30 mouse cellular contexts compared by ENCODE assay signal in the genomic region with DNA sequence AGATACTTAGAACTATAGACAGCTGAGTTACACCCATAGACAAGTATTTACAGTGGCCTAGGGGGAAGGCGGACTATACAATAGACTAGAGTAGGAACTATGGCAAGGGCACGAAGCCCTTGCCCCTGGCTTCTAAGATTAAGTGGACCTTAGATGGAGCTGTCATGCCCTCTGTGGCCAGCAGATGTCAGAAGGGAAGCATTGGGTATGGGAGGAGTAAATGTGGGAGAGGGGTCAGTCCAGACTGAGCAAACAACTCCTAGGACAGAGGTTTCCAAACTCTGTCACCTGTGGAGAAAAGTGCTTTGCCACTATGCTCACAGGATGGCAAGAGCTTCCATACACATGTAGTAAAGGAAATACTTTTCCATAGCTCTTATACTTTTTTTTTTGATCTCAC. TPM values are rescaled to one million over a fixed set of nuclear protein-coding genes. Genes with fewer than 3 reads are reported as not detected.
DNase-seq lines count a peak whose midpoint lies in the region; ATAC-seq and TF ChIP-seq lines count a peak whose summit lies in the region.
"Had no signal": no experiment of that assay in that cellular context is flagged by ENCODE, and none has a peak within 500 bp of the region (broad histone marks: within the 10 kb centered on the region; RNA-seq: fewer than 3 reads in every experiment).

No protein-coding gene starts in this region.

- H3K9me3 ChIP-seq in kidney, embryonic 14.5 days (ENCODE audit: control insufficient read depth, low read length) = peaks cover 2% of the 10 kb centered on the region; the same call in 1 of the 2 replicates
- no peaks in the 10 kb centered on the region for H3K9me3 ChIP-seq in ES-Bruce4 (replicated peaks; ENCODE audit: control insufficient read depth, insufficient read depth, low read length, poor library complexity, severe bottlenecking)
- H3K9me3 ChIP-seq: embryonic facial prominence, embryonic 12.5 days; hindbrain, embryonic 15.5 days had no signal

- no peak overlapping the region for H3K9ac ChIP-seq in kidney, embryonic 14.5 days (ENCODE audit: low read depth, low read length)
- no peak overlapping the region for H3K9ac ChIP-seq in ES-Bruce4 (ENCODE audit: low read depth, poor library complexity, severe bottlenecking)
- H3K9ac ChIP-seq: embryonic facial prominence, embryonic 12.5 days; heart, embryonic 15.5 days; hindbrain, embryonic 15.5 days; kidney, embryonic 15.5 days had no signal

- H3K27ac ChIP-seq in kidney, embryonic 14.5 days (ENCODE audit: low read depth, low read length) = no peak overlapping the region
- no peak overlapping the region for H3K27ac ChIP-seq in ES-Bruce4 (ENCODE audit: insufficient read depth, low read length)
- H3K27ac ChIP-seq: embryonic facial prominence, embryonic 12.5 days; gastrocnemius, adult 2 months; heart, embryonic 15.5 days; hindbrain, embryonic 15.5 days; kidney, embryonic 15.5 days; macrophage had no signal

- no peaks in the 10 kb centered on the region for H3K4me1 ChIP-seq in kidney, embryonic 14.5 days (ENCODE audit: control insufficient read depth, insufficient read depth, low read length)
- H3K4me1 ChIP-seq in ES-Bruce4 (ENCODE audit: control insufficient read depth, insufficient read depth, low read length) = no peaks in the 10 kb centered on the region
- H3K4me1 ChIP-seq: embryonic facial prominence, embryonic 12.5 days; heart, embryonic 15.5 days; hindbrain, embryonic 15.5 days; kidney, embryonic 15.5 days had no signal

- peak; percentile 5 for DNase-seq in kidney, postnatal 4 days
- DNase-seq in adipocyte (ENCODE audit: low spot score) = peak; percentile 53
- peak; percentile 10 for DNase-seq in adrenal gland, postnatal 25 days
- DNase-seq in urinary bladder, postnatal 4 days (ENCODE audit: low spot score in 2 of 2) = no peak
- DNase-seq in layer of hippocampus, postnatal 14 days (ENCODE audit: low spot score in 2 of 2) = no peak
- no peak for DNase-seq in embryo, embryonic 10 days (ENCODE audit: low spot score)
- DNase-seq: B cell, adult 2 months; gastrocnemius, adult 2 months; heart, postnatal 4 days; left cerebral cortex, postnatal 4 days; liver; thymus, postnatal 25 days had no signal

- H3K4me3 ChIP-seq in kidney, embryonic 14.5 days (ENCODE audit: low read length) = no peak overlapping the region
- H3K4me3 ChIP-seq in ES-Bruce4 (ENCODE audit: low read depth, low read length) = no peak overlapping the region
- H3K4me3 ChIP-seq: embryonic facial prominence, embryonic 12.5 days; gastrocnemius, adult 2 months; heart, embryonic 15.5 days; hindbrain, embryonic 15.5 days; kidney, embryonic 15.5 days had no signal

- H3K4me2 ChIP-seq in kidney, embryonic 14.5 days (replicated peaks; ENCODE audit: low read depth, low read length) = no peak overlapping the region
- H3K4me2 ChIP-seq: embryonic facial prominence, embryonic 12.5 days; heart, embryonic 15.5 days; hindbrain, embryonic 15.5 days; kidney, embryonic 15.5 days had no signal

- TF ChIP-seq CTCF in ES-Bruce4 (IDR thresholded peaks at IDR 0.05; ENCODE audit: low read depth, low read length) = peak; percentile 2

- no peaks in the 10 kb centered on the region for H3K36me3 ChIP-seq in kidney, embryonic 14.5 days (ENCODE audit: control insufficient read depth, insufficient read depth, low read length)
- H3K36me3 ChIP-seq in ES-Bruce4 (ENCODE audit: control insufficient read depth, insufficient read depth, low read length, poor library complexity, severe bottlenecking) = no peaks in the 10 kb centered on the region
- H3K36me3 ChIP-seq: embryonic facial prominence, embryonic 12.5 days; heart, embryonic 15.5 days; hindbrain, embryonic 15.5 days; kidney, embryonic 15.5 days had no signal

- WGBS in kidney, embryonic 14.5 days = 70% methylated on average over 2 of the region's 2 CpGs

- TF ChIP-seq POLR2A in ES-Bruce4 (IDR thresholded peaks at IDR 0.05; ENCODE audit: insufficient read depth, low read length) = no peak

- TF ChIP-seq EP300 in ES-Bruce4 (IDR thresholded peaks at IDR 0.05; ENCODE audit: insufficient read depth, low read depth, low read length) = no peak

- ATAC-seq in kidney, embryonic 14.5 days (ENCODE audit: low FRiP score, low TSS enrichment) = no peak
- ATAC-seq: activated CD4-positive, CD25-positive, alpha-beta regulatory T cell, adult 4 months; lung, postnatal 0 days; midbrain, embryonic 16.5 days had no signal

- no peaks in the 10 kb centered on the region for H3K27me3 ChIP-seq in kidney, embryonic 14.5 days (ENCODE audit: control insufficient read depth, insufficient read depth, low read length)
- H3K27me3 ChIP-seq in ES-Bruce4 (ENCODE audit: control insufficient read depth, insufficient read depth, low read length, poor library complexity, severe bottlenecking) = no peaks in the 10 kb centered on the region
- H3K27me3 ChIP-seq: embryonic facial prominence, embryonic 12.5 days; heart, embryonic 15.5 days; hindbrain, embryonic 15.5 days; kidney, embryonic 15.5 days had no signal

RNA-seq across cellular contexts. Expression of a gene that starts 41.8 kb away (rescaled TPM):
- not detected in 2 replicates for polyA plus RNA-seq in kidney, embryonic 14.5 days (2014; fragmentation: Nextera tagmentation; extraction: Ambion mirVana)
- polyA plus RNA-seq in ES-Bruce4 (2011; ENCODE audit: insufficient read depth, insufficient read length, low read depth, missing spikeins) = not detected in 2 replicates
- total RNA-seq in adrenal gland, postnatal 25 days (2021) = not detected in 2 replicates
- total RNA-seq in layer of hippocampus, postnatal 14 days (2021) = not detected
- total RNA-seq: gastrocnemius, adult 2 months; gastrocnemius, postnatal 4 days; heart, postnatal 4 days; layer of hippocampus, postnatal 10 days; left cerebral cortex, adult 8-10 months; left cerebral cortex, postnatal 4 days had no signal
- polyA plus RNA-seq: activated CD4-positive, CD25-positive, alpha-beta regulatory T cell, adult 4 months; embryonic facial prominence, embryonic 12.5 days; forebrain, embryonic 11.5 days; heart, embryonic 15.5 days; hindbrain, embryonic 15.5 days; intestine, embryonic 14.5 days; kidney, embryonic 15.5 days; liver, embryonic 16.5 days; lung, postnatal 0 days; macrophage; midbrain, embryonic 16.5 days; neural tube, embryonic 14.5 days; stomach, embryonic 14.5 days had no signal

RNA-seq across cellular contexts. Expression of a gene that starts 52.5 kb away (rescaled TPM):
- not detected in 2 replicates for polyA plus RNA-seq in kidney, embryonic 14.5 days (2014; fragmentation: Nextera tagmentation; extraction: Ambion mirVana)
- not detected in 2 replicates for polyA plus RNA-seq in ES-Bruce4 (2011; ENCODE audit: insufficient read depth, insufficient read length, low read depth, missing spikeins)
- total RNA-seq in adrenal gland, postnatal 25 days (2021) = 0.21 TPM in 1 of 2 replicates, not detected in the other
- total RNA-seq in layer of hippocampus, postnatal 14 days (2021) = not detected
- total RNA-seq: gastrocnemius, adult 2 months; gastrocnemius, postnatal 4 days; heart, postnatal 4 days; layer of hippocampus, postnatal 10 days; left cerebral cortex, postnatal 4 days had no signal
- polyA plus RNA-seq: activated CD4-positive, CD25-positive, alpha-beta regulatory T cell, adult 4 months; embryonic facial prominence, embryonic 12.5 days; forebrain, embryonic 11.5 days; heart, embryonic 15.5 days; hindbrain, embryonic 15.5 days; intestine, embryonic 14.5 days; kidney, embryonic 15.5 days; liver, embryonic 16.5 days; lung, postnatal 0 days; macrophage; midbrain, embryonic 16.5 days; neural tube, embryonic 14.5 days; stomach, embryonic 14.5 days had no signal

Comparison
In these comparisons a context has a peak if more than half of its experiments do, and no peak if none do; other contexts are left out.
1. DNase-seq: peak in kidney, postnatal 4 days (2 of 2), adipocyte (single experiment) and adrenal gland, postnatal 25 days (single experiment); none in urinary bladder, postnatal 4 days (0 of 2), layer of hippocampus, postnatal 14 days (0 of 2) and embryo, embryonic 10 days (single experiment).